Mouse (Mus musculus) midbrain, embryonic 16.5 days (tissue): ENCODE measurements around the gene Pkd1l3. TPM values are rescaled to one million over a fixed set of nuclear protein-coding genes. Genes with fewer than 3 reads are reported as not detected.

Experiments used
- ATAC-seq: fragments of 200-750 bp; cut with Nextera tagmentation; 2 replicates; pipeline ENCODE4 v1.8.0; 2017; ENCODE audit warnings: moderate TSS enrichment
- H3K27ac ChIP-seq: fragments of 300-500 bp; sonication (generic); 2 replicates; pipeline ENCODE4 v1.5.1; 2014; ENCODE audit warnings: mild to moderate bottlenecking, low read length, mixed read lengths
- H3K27me3 ChIP-seq: fragments of 300-500 bp; sonication (generic); 2 replicates; pipeline ENCODE4 v1.6.1; 2014; ENCODE audit warnings: low read depth, low read length, mixed read lengths; ENCODE audit not compliant: control insufficient read depth, insufficient read depth
- H3K36me3 ChIP-seq: fragments of 300-500 bp; sonication (generic); 2 replicates; pipeline ENCODE4 v1.6.1; 2014; ENCODE audit warnings: mild to moderate bottlenecking, low read length, moderate library complexity, mixed read lengths; ENCODE audit not compliant: control insufficient read depth, insufficient read depth
- H3K4me1 ChIP-seq: fragments of 300-500 bp; sonication (generic); 2 replicates; pipeline ENCODE4 v1.6.1; 2014; ENCODE audit warnings: mild to moderate bottlenecking, low read length, mixed read lengths; ENCODE audit not compliant: control insufficient read depth, insufficient read depth
- H3K4me2 ChIP-seq: fragments of 300-500 bp; sonication (generic); 2 replicates; pipeline ENCODE4 v1.6.1; 2014; ENCODE audit warnings: mild to moderate bottlenecking, low read length, mixed read lengths
- H3K4me3 ChIP-seq: fragments of 300-500 bp; sonication (generic); 2 replicates; pipeline ENCODE4 v1.5.1; 2014; ENCODE audit warnings: low read depth, mild to moderate bottlenecking, low read length, moderate library complexity, mixed read lengths
- H3K9ac ChIP-seq: fragments of 300-500 bp; sonication (generic); 2 replicates; pipeline ENCODE4 v1.6.1; 2014; ENCODE audit warnings: low read depth, low read length, mixed read lengths
- H3K9me3 ChIP-seq: fragments of 300-500 bp; sonication (generic); replicated peaks from 2 replicates; pipeline ENCODE4 v1.6.1; 2014; ENCODE audit warnings: mild to moderate bottlenecking, low read length, mixed read lengths; ENCODE audit not compliant: control insufficient read depth, poor library complexity, severe bottlenecking
- WGBS: fragments of 180-500 bp; shearing (Covaris S2); extraction: QIAGEN DNeasy Blood & Tissue Kit; methylation state at CpG from one replicate; pipeline ENCODE4 v1.1.7; 2014; 5-methylcytosine and 5-hydroxymethylcytosine counted together
- polyA plus RNA-seq: library from polyadenylated mRNA; unstranded; fragments of >200 nt; fragmentation: Nextera tagmentation; extraction: Ambion mirVana; gene quantifications from 2 replicates; pipeline ENCODE4 v1.2.1, GENCODE M21; 2015

The Pkd1l3 gene
- polyA plus RNA-seq, 1 experiment from 2014 or later = 0.20 TPM

DNA sequence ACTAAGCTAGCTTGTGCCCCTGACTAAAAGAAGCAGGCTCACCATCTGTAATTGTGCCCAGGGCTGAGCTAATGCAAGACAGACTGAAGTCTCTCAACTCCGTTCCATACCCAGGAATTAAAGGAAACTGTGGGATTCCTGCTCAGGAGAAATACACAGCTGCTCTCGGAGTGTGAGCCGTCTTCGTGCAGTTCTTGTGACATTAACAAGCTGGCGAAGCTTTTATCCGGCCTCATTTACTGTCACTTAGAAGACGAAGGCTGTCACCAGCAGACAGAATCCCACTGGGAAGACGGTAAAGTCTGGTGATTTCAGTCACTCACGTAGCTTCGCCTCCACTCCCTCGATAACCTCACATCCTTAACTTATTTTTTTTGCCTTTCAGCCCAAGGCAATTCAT is 33.0 kb downstream of the Pkd1l3 start:
- 72% methylated on average over 11 of the region's 11 CpGs for whole genome bisulfite sequencing
- Histone ChIP-seq H3K36me3 (no peaks in the 10 kb centered on the region), H3K4me2 (no peak overlapping the region), H3K4me1 (no peaks in the 10 kb centered on the region), H3K9ac (no peak overlapping the region), H3K27ac (no peak overlapping the region), H3K27me3 (no peaks in the 10 kb centered on the region), H3K9me3 (no peaks in the 10 kb centered on the region), H3K4me3 (no peak overlapping the region)
- no peak for ATAC-seq

DNA sequence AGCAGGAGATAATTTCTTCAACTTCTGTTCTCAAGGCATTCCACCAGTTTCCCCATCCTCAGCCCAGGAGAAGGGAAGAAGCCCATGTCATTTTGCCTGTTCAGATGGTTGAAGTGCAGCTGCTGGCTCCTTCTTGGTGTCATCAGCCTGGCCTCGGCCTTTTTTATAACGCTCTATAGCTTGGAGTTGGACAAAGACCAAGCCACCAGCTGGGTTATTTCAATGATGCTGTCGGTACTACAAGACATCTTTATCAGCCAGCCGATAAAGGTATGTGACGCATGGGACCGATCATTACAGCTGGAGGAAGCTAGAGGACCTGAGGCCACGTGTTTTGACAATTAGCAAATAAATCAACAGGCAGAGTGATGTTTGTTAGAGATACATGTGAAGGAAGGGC is 34.2 kb downstream of the Pkd1l3 start:
- WGBS = 59% methylated on average over 7 of the region's 7 CpGs
- no peak for ATAC-seq

GRCm38 (mm10) chr8:109650801-109651200 is 36.5 kb downstream of the Pkd1l3 start:
- no peak overlapping the region for H3K9ac ChIP-seq
- no peak overlapping the region for H3K4me3 ChIP-seq
- H3K4me1 ChIP-seq = no peaks in the 10 kb centered on the region
- no peaks in the 10 kb centered on the region for H3K36me3 ChIP-seq
- H3K4me2 ChIP-seq = no peak overlapping the region
- WGBS = 81% methylated on average over 10 of the region's 10 CpGs
- no peak overlapping the region for H3K27ac ChIP-seq
- H3K27me3 ChIP-seq = no peaks in the 10 kb centered on the region
- no peak for ATAC-seq
- no peaks in the 10 kb centered on the region for H3K9me3 ChIP-seq

More for the DNA sequence above, 34.2 kb downstream of the Pkd1l3 start:
- Histone ChIP-seq H3K4me1 (no peaks in the 10 kb centered on the region), H3K27me3 (no peaks in the 10 kb centered on the region), H3K36me3 (no peaks in the 10 kb centered on the region), H3K9ac (no peak overlapping the region), H3K4me3 (no peak overlapping the region), H3K27ac (no peak overlapping the region), H3K4me2 (no peak overlapping the region), H3K9me3 (no peaks in the 10 kb centered on the region)

DNA sequence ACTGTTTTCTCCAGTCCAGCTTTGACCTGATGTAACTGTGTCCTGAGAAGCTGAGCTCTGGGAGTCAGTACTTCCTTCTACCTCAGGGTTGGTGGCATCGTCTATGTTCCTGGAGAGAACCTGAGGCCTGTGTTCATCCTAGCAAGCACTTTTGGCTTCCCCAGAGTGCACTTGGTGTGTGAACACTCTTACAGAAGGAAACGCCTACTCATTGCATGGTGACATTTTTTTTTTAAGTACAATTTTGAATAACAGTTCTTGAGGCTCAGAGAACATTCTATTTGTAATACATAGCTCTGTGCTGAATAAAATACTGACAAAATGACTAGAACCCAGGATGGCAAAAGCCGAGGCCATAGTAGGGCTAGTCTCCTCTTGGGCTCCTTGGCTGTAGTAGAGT is 42.5 kb downstream of the Pkd1l3 start:
- no peak overlapping the region for H3K4me3 ChIP-seq
- H3K27me3 ChIP-seq = no peaks in the 10 kb centered on the region
- no peaks in the 10 kb centered on the region for H3K9me3 ChIP-seq
- H3K36me3 ChIP-seq = no peaks in the 10 kb centered on the region
- H3K4me2 ChIP-seq = no peak overlapping the region
- no peak overlapping the region for H3K27ac ChIP-seq
- WGBS = 91% methylated on average over 3 of the region's 3 CpGs
- no peaks in the 10 kb centered on the region for H3K4me1 ChIP-seq
- no peak overlapping the region for H3K9ac ChIP-seq
- ATAC-seq = no peak

GRCm38 (mm10) chr8:109662328-109662727 is 48.0 kb downstream of the Pkd1l3 start:
- Histone ChIP-seq H3K4me1 (no peaks in the 10 kb centered on the region), H3K9me3 (no peaks in the 10 kb centered on the region), H3K4me2 (no peak overlapping the region), H3K27me3 (no peaks in the 10 kb centered on the region), H3K4me3 (no peak overlapping the region), H3K36me3 (no peaks in the 10 kb centered on the region; the same call in 1 of the 2 replicates), H3K9ac (no peak overlapping the region), H3K27ac (no peak overlapping the region)
- no peak for ATAC-seq
- whole genome bisulfite sequencing = 92% methylated on average over 3 of the region's 3 CpGs

DNA sequence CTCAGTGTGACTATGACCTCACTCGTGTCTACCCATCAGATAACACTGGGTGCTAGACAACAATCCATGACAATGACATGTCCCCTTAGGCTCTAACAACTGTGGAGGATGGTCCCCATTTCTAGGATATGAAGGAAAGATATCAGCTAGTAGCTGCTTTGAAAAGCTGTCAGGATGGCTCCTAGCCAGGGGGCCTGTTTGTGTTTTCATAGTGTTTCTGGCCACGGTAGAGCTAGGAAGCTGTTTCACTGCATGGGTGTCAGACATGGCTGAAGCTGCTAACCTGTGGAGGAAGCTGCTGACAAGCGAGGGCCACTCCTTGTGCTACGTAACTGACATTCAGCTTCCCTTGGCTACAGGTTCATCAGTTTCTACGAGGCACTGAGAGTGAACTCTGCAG is 52.3 kb downstream of the Pkd1l3 start:
- Histone ChIP-seq H3K4me1 (no peaks in the 10 kb centered on the region), H3K9ac (no peak overlapping the region), H3K4me3 (no peak overlapping the region), H3K4me2 (no peak overlapping the region), H3K36me3 (peaks cover 23% of the 10 kb centered on the region), H3K27ac (no peak overlapping the region), H3K9me3 (no peaks in the 10 kb centered on the region), H3K27me3 (no peaks in the 10 kb centered on the region)
- no peak for ATAC-seq
- 86% methylated on average over 5 of the region's 5 CpGs for WGBS

DNA sequence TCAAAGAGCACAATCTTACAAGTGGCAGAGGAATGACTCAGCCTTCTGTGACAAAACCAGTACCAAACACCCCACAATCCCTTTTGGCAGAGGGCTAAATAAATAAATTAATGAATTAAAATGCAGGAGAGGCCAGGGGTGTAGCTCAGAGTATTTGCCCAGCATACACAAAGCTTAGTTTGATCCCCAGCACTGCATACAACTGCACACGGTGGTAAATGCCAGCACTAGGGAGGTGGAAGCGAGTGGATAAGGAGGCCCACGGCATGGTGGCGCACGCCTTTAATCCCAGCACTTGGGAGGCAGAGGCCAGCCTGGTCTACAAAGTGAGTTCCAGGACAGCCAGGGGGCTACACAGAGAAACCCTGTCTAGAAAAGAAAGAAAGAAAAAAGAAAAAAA is 58.3 kb downstream of the Pkd1l3 start:
- Histone ChIP-seq H3K27ac (no peak overlapping the region), H3K27me3 (no peaks in the 10 kb centered on the region), H3K4me1 (no peaks in the 10 kb centered on the region), H3K9ac (no peak overlapping the region), H3K4me2 (no peak overlapping the region), H3K36me3 (peaks cover 69% of the 10 kb centered on the region), H3K9me3 (no peaks in the 10 kb centered on the region), H3K4me3 (no peak overlapping the region)
- WGBS = 89% methylated on average over 5 of the region's 5 CpGs
- no peak for ATAC-seq

GRCm38 (mm10) chr8:109673596-109673995 is 59.3 kb downstream of the Pkd1l3 start:
- H3K27ac ChIP-seq = no peak overlapping the region
- H3K9me3 ChIP-seq = no peaks in the 10 kb centered on the region
- WGBS = 94% methylated on average over 2 of the region's 2 CpGs
- H3K4me1 ChIP-seq = no peaks in the 10 kb centered on the region
- H3K4me2 ChIP-seq = no peak overlapping the region
- no peak for ATAC-seq
- H3K4me3 ChIP-seq = no peak overlapping the region
- no peak overlapping the region for H3K9ac ChIP-seq
- peaks cover 73% of the 10 kb centered on the region for H3K36me3 ChIP-seq
- H3K27me3 ChIP-seq = no peaks in the 10 kb centered on the region

DNA sequence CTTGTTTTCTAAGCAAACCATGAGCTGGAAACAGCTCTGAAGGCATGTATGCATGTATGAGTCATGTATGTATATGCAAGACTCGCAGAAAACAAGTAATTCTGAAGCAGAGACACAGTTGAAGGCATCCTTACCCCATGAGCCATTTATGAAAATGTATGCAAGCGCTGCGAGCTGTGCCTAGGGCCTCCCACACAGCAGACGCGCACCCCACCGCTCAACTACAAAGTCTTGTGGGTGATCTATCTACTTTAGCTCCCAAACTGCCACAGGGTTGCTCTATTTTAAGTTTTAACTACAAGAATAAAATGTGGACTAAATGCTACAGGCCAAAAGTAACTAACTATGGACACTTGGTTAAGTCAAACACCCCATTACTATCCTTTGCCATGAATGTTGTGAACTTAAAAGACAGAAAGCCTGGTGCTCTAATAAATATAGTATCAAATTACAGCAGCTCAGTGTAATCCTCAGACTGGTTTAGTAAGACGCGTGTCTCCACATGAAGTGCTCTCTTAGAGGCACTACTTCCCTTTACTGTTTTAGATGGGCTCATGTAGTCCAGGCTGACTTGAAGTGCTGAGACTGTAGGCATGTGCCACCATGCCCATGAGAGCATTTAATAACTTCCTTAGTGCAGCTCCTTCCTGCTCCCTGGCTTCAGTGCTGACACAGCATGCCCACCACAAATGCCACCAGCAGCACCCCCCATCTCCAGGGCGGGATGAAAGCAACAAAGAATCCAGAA is 61.8 kb downstream of the Pkd1l3 start:
- peaks cover 72% of the 10 kb centered on the region for H3K36me3 ChIP-seq
- H3K9me3 ChIP-seq = no peaks in the 10 kb centered on the region
- H3K4me3 ChIP-seq = no peak overlapping the region
- no peak overlapping the region for H3K4me2 ChIP-seq
- ATAC-seq = no peak
- no peak overlapping the region for H3K9ac ChIP-seq
- WGBS = 96% methylated on average over 9 of the region's 9 CpGs
- no peaks in the 10 kb centered on the region for H3K4me1 ChIP-seq
- no peak overlapping the region for H3K27ac ChIP-seq
- no peaks in the 10 kb centered on the region for H3K27me3 ChIP-seq
